ENCODE assay signal across 9 mouse cellular contexts in genomic region chr2:26118584-26119309, GRCm38 (mm10). TPM values are rescaled to one million over a fixed set of nuclear protein-coding genes. Genes with fewer than 3 reads are reported as not detected.
A peak's percentile ranks its signal among the peaks of the same experiment; 100 is the strongest.
DNase-seq lines count a peak whose midpoint lies in the region; ATAC-seq and TF ChIP-seq lines count a peak whose summit lies in the region.
"Had no signal": no experiment of that assay in that cellular context is flagged by ENCODE, and none has a peak within 500 bp of the region (broad histone marks: within the 10 kb centered on the region; RNA-seq: fewer than 3 reads in every experiment).

No protein-coding gene starts in this region.

- peaks cover 19% of the 10 kb centered on the region for H3K79me2 ChIP-seq in myocyte (ENCODE audit: control insufficient read depth, insufficient read depth)

- peak; percentile 60 to 66 for DNase-seq in cerebellum, adult 2 months
- no peak for DNase-seq in testis, postnatal 10 days (ENCODE audit: low spot score)
- DNase-seq in kidney, adult 2 months: peak; percentile 82
- DNase-seq in thymus, postnatal 25 days: no peak

- no peaks in the 10 kb centered on the region for H3K27me3 ChIP-seq in cerebellum, adult 2 months (ENCODE audit: control insufficient read depth, insufficient read depth, low read length)
- H3K27me3 ChIP-seq in testis, adult 2 months (ENCODE audit: control insufficient read depth, insufficient read depth, low read length): no peaks in the 10 kb centered on the region
- no peaks in the 10 kb centered on the region for H3K27me3 ChIP-seq in kidney, adult 2 months (replicated peaks; ENCODE audit: control insufficient read depth, insufficient read depth, low read length)
- H3K27me3 ChIP-seq in myocyte (ENCODE audit: control insufficient read depth, insufficient read depth, insufficient read length): no peaks in the 10 kb centered on the region

- no peak overlapping the region for H3ac ChIP-seq in myocyte (ENCODE audit: control insufficient read depth, insufficient read length)

- peaks cover 63% of the 10 kb centered on the region for H3K4me1 ChIP-seq in cerebellum, adult 2 months (ENCODE audit: control insufficient read depth, insufficient read depth, low read length)
- peaks cover 25% of the 10 kb centered on the region for H3K4me1 ChIP-seq in testis, adult 2 months (ENCODE audit: control insufficient read depth, insufficient read depth, low read length)
- H3K4me1 ChIP-seq in kidney, adult 2 months (ENCODE audit: control insufficient read depth, insufficient read depth, low read length): peaks cover 45% of the 10 kb centered on the region

- H3K4me2 ChIP-seq in myocyte (ENCODE audit: low read depth): peak overlapping the region; percentile 76
- H3K4me2 ChIP-seq: embryonic facial prominence, embryonic 12.5 days had no signal

- no peak for TF ChIP-seq POLR2A in cerebellum, adult 2 months (IDR thresholded peaks at IDR 0.05; ENCODE audit: borderline replicate concordance, insufficient read depth, low read length)
- TF ChIP-seq POLR2A in testis, adult 2 months (IDR thresholded peaks at IDR 0.05; ENCODE audit: control insufficient read depth, low read depth, low read length): no peak
- TF ChIP-seq POLR2A in kidney, adult 2 months (IDR thresholded peaks at IDR 0.05; ENCODE audit: low read depth, low read length): no peak
- peak; percentile 43 for TF ChIP-seq POLR2A in myocyte (IDR thresholded peaks at IDR 0.05; ENCODE audit: insufficient read length, low read depth)

- no peaks in the 10 kb centered on the region for H3K36me3 ChIP-seq in testis, adult 2 months (ENCODE audit: control insufficient read depth, insufficient read depth, low read length)
- H3K36me3 ChIP-seq in kidney, adult 2 months (ENCODE audit: control insufficient read depth, insufficient read depth, low read length): no peaks in the 10 kb centered on the region
- H3K36me3 ChIP-seq in myocyte (ENCODE audit: control insufficient read depth, insufficient read depth): no peaks in the 10 kb centered on the region
- H3K36me3 ChIP-seq: embryonic facial prominence, embryonic 12.5 days had no signal

- H3K27ac ChIP-seq in cerebellum, adult 2 months (ENCODE audit: insufficient read depth, low read length): peak overlapping the region; percentile 60
- H3K27ac ChIP-seq in testis, adult 2 months (ENCODE audit: control insufficient read depth, insufficient read depth, low read depth, low read length): peak overlapping the region; percentile 50
- H3K27ac ChIP-seq in kidney, adult 2 months (ENCODE audit: insufficient read depth, low read depth, low read length): peak overlapping the region; percentile 80
- H3K27ac ChIP-seq: embryonic facial prominence, embryonic 12.5 days had no signal

- ATAC-seq in cerebellum, adult (ENCODE audit: insufficient number of reproducible peaks, low FRiP score, low TSS enrichment): no peak
- no peak for ATAC-seq in frontal cortex, adult (ENCODE audit: low TSS enrichment)

- no peak overlapping the region for H3K4me3 ChIP-seq in cerebellum, adult 2 months (replicated peaks; ENCODE audit: insufficient read depth, low read depth, low read length)
- no peak overlapping the region for H3K4me3 ChIP-seq in testis, adult 2 months (ENCODE audit: control insufficient read depth, low read depth, low read length)
- no peak overlapping the region for H3K4me3 ChIP-seq in kidney, adult 2 months (ENCODE audit: insufficient read depth, low read depth, low read length)
- no peak overlapping the region for H3K4me3 ChIP-seq in myocyte
- H3K4me3 ChIP-seq: embryonic facial prominence, embryonic 12.5 days had no signal

- WGBS in cerebellum, adult 2 months: 5% methylated on average over 4 of the region's 4 CpGs
- 16% methylated on average over 4 of the region's 4 CpGs for WGBS in kidney, adult 2 months

- TF ChIP-seq CTCF in cerebellum, adult 2 months (IDR thresholded peaks at IDR 0.05; ENCODE audit: borderline replicate concordance, insufficient read depth, low read depth, low read length): no peak
- no peak for TF ChIP-seq CTCF in testis, adult 2 months (IDR thresholded peaks at IDR 0.05; ENCODE audit: control insufficient read depth, insufficient read depth, insufficient replicate concordance, low read depth, low read length)
- no peak for TF ChIP-seq CTCF in kidney, adult 2 months (conservative IDR thresholded peaks at IDR 0.05; ENCODE audit: insufficient read depth, insufficient read length, low read depth, low read length)

TF ChIP-seq in myocyte, 11 proteins besides CTCF, POLR2A, EP300 and RAD21:
- TF ChIP-seq POLR2AphosphoS2 (IDR thresholded peaks at IDR 0.05; ENCODE audit: insufficient read length, low read depth) (no peak), CEBPB (IDR thresholded peaks at IDR 0.05; ENCODE audit: insufficient read depth, poor library complexity, severe bottlenecking) (no peak), SRF (IDR thresholded peaks at IDR 0.05; ENCODE audit: control insufficient read depth, insufficient read length, low read depth) (peak; percentile 96), E2F4 (IDR thresholded peaks at IDR 0.05; ENCODE audit: insufficient read depth) (no peak), REST (IDR thresholded peaks at IDR 0.05; ENCODE audit: insufficient read depth, insufficient read length) (no peak), MYOG (IDR thresholded peaks at IDR 0.05; ENCODE audit: control insufficient read depth in 1 of 3, insufficient read depth in 1 of 3, insufficient read length in 2 of 3, low read depth in 2 of 3) (peak in 1 of 3 experiments; percentile 4)
TF ChIP-seq in myocyte: peak in this region for 2.

RNA-seq across cellular contexts. Expression of gene Nacc2, which starts 4.3 kb away (rescaled TPM):
- 117 and 124 TPM in 2 replicates for polyA plus RNA-seq in cerebellum, adult 2 months (2012; rRNA removed)
- polyA plus RNA-seq in testis, adult 2 months (2012; rRNA removed): 5.2 and 5.3 TPM in 2 replicates
- 38.1 and 57.0 TPM in 2 replicates for polyA plus RNA-seq in kidney, adult 2 months (2012; rRNA removed)
- polyA plus RNA-seq in myocyte (2012; fragmentation: generic; extraction: Trizol): 15.0 TPM

Comparison
In these comparisons a context has a peak if more than half of its experiments do, and no peak if none do; other contexts are left out.
1. DNase-seq: peak in cerebellum, adult 2 months (2 of 2) and kidney, adult 2 months (single experiment); none in testis, postnatal 10 days (single experiment) and thymus, postnatal 25 days (single experiment).
2. Peak in every context shown above with its lines, with median percentiles within 50 percentile points of each other: H3K27ac ChIP-seq.